8 mouse cellular contexts compared by ENCODE assay signal in genomic region chr19:6920741-6921636, GRCm38 (mm10). TPM values are rescaled to one million over a fixed set of nuclear protein-coding genes. Genes with fewer than 3 reads are reported as not detected.
DNase-seq lines count a peak whose midpoint lies in the region; ATAC-seq and TF ChIP-seq lines count a peak whose summit lies in the region.

No protein-coding gene starts in this region.

- peak overlapping the region; percentile 84 for H3K9ac ChIP-seq in forebrain, embryonic 16.5 days (replicated peaks; ENCODE audit: low read depth, low read length)

- intact Hi-C loops in left cerebral cortex, postnatal 25 days (cut with DNase I) = no loop called here

- 0 out of 2 replicates have a peak, but pooled peaks cover 2% of the 10 kb centered on the region for H3K36me3 ChIP-seq in forebrain, embryonic 16.5 days (ENCODE audit: control insufficient read depth, insufficient read depth)

- H3K27ac ChIP-seq in bone marrow, adult 2 months (ENCODE audit: control insufficient read depth, insufficient read depth, low read depth, low read length, poor library complexity) = peak overlapping the region; percentile 76
- peak overlapping the region; percentile 76 for H3K27ac ChIP-seq in forebrain, embryonic 16.5 days (ENCODE audit: low read length)

- WGBS in bone marrow, adult 2 months = under 1% methylated on average over 39 of the region's 48 CpGs
- WGBS in forebrain, embryonic 16.5 days = 1% methylated on average over 46 of the region's 48 CpGs

- ATAC-seq in forebrain, embryonic 16.5 days = peak; percentile 9

- TF ChIP-seq POLR2A in bone marrow, adult 2 months (IDR thresholded peaks at IDR 0.05; ENCODE audit: borderline replicate concordance, control insufficient read depth, low read depth, low read length) = no peak

- no peak for TF ChIP-seq CTCF in bone marrow, adult 2 months (IDR thresholded peaks at IDR 0.05; ENCODE audit: control insufficient read depth, insufficient read depth, low read length)

- H3K9me3 ChIP-seq in forebrain, embryonic 16.5 days (ENCODE audit: control insufficient read depth, low read length) = no peaks in the 10 kb centered on the region

- peak; percentile 43 to 50 for DNase-seq in left cerebral cortex, postnatal 25 days (ENCODE audit: low spot score in 2 of 2)
- no peak for DNase-seq in left cerebral cortex, adult 18-20 months (ENCODE audit: low spot score in 2 of 2)
- DNase-seq in induced T-regulatory cell, adult 2 months (ENCODE audit: low read depth) = peak; percentile 80
- DNase-seq in lung, adult 18-20 months = peak; percentile 58 to 66
- peak; percentile 70 for DNase-seq in retina, postnatal 1 day
- no peak for DNase-seq in frontal cortex, postnatal 36 days (ENCODE audit: low spot score in 2 of 2)

- H3K4me2 ChIP-seq in forebrain, embryonic 16.5 days (ENCODE audit: low read length) = peak overlapping the region; percentile 91

- peaks cover 5% of the 10 kb centered on the region; the same call in 1 of the 2 replicates for H3K4me1 ChIP-seq in bone marrow, adult 2 months (ENCODE audit: control insufficient read depth, insufficient read depth, low read length)
- H3K4me1 ChIP-seq in forebrain, embryonic 16.5 days (replicated peaks; ENCODE audit: control insufficient read depth, insufficient read depth, low read length) = peaks cover 22% of the 10 kb centered on the region

- H3K4me3 ChIP-seq in bone marrow, adult 2 months (replicated peaks; ENCODE audit: control insufficient read depth, low read depth, low read length) = peak overlapping the region; percentile 65
- peak overlapping the region; percentile 70 for H3K4me3 ChIP-seq in forebrain, embryonic 16.5 days (replicated peaks; ENCODE audit: low read length)

- H3K27me3 ChIP-seq in forebrain, embryonic 16.5 days (replicated peaks; ENCODE audit: control insufficient read depth, insufficient read depth, low read length) = peaks cover 33% of the 10 kb centered on the region

RNA-seq across cellular contexts. Expression of gene Esrra, which starts 0.6 kb away (rescaled TPM):
- 10 to 100 TPM; 60.6 to 65.2 TPM for total RNA-seq in left cerebral cortex, postnatal 25 days (2021)
- total RNA-seq in left cerebral cortex, adult 18-20 months (2021) = 10 to 100 TPM; 69.5 to 72.2 TPM
- 25.1 and 27.2 TPM in 2 replicates for polyA plus RNA-seq in bone marrow, adult 2 months (2011; ENCODE audit: insufficient read depth, insufficient read length, low replicate concordance, missing spikeins)
- polyA plus RNA-seq in forebrain, embryonic 16.5 days (2015; fragmentation: Nextera tagmentation; extraction: Ambion mirVana) = 16.1 and 18.8 TPM in 2 replicates

RNA-seq across cellular contexts. Expression of gene Catsperz, which starts 4.2 kb away (rescaled TPM):
- 10 to 100 TPM; 27.9 to 31.2 TPM for total RNA-seq in left cerebral cortex, postnatal 25 days (2021)
- 10 to 100 TPM; 16.9 to 22.5 TPM for total RNA-seq in left cerebral cortex, adult 18-20 months (2021)
- 2.6 TPM in 1 of 2 replicates, not detected in the other for polyA plus RNA-seq in bone marrow, adult 2 months (2011; ENCODE audit: insufficient read depth, insufficient read length, low replicate concordance, missing spikeins)
- 0.37 and 0.89 TPM in 2 replicates for polyA plus RNA-seq in forebrain, embryonic 16.5 days (2015; fragmentation: Nextera tagmentation; extraction: Ambion mirVana)

RNA-seq across cellular contexts. Expression of gene Prdx5, which starts 11.1 kb away (rescaled TPM):
- total RNA-seq in left cerebral cortex, postnatal 25 days (2021) = 100 to 1,000 TPM; 337 to 358 TPM
- total RNA-seq in left cerebral cortex, adult 18-20 months (2021) = 100 to 1,000 TPM; 367 to 381 TPM
- 181 and 324 TPM in 2 replicates for polyA plus RNA-seq in bone marrow, adult 2 months (2011; ENCODE audit: insufficient read depth, insufficient read length, low replicate concordance, missing spikeins)
- polyA plus RNA-seq in forebrain, embryonic 16.5 days (2015; fragmentation: Nextera tagmentation; extraction: Ambion mirVana) = 244 and 272 TPM in 2 replicates

RNA-seq across cellular contexts. Expression of gene Trmt112, which starts 11.5 kb away (rescaled TPM):
- 10 to 100 TPM; 35.0 to 43.2 TPM for total RNA-seq in left cerebral cortex, postnatal 25 days (2021)
- total RNA-seq in left cerebral cortex, adult 18-20 months (2021) = 10 to 100 TPM; 46.2 to 46.4 TPM
- 28.6 and 37.9 TPM in 2 replicates for polyA plus RNA-seq in bone marrow, adult 2 months (2011; ENCODE audit: insufficient read depth, insufficient read length, low replicate concordance, missing spikeins)
- polyA plus RNA-seq in forebrain, embryonic 16.5 days (2015; fragmentation: Nextera tagmentation; extraction: Ambion mirVana) = 104 and 116 TPM in 2 replicates

RNA-seq across cellular contexts. Expression of gene Kcnk4, which starts 13.3 kb away (rescaled TPM):
- 10 to 100 TPM; 33.2 to 40.7 TPM for total RNA-seq in left cerebral cortex, postnatal 25 days (2021)
- 10 to 100 TPM; 29.2 to 37.4 TPM for total RNA-seq in left cerebral cortex, adult 18-20 months (2021)
- polyA plus RNA-seq in bone marrow, adult 2 months (2011; ENCODE audit: insufficient read depth, insufficient read length, low replicate concordance, missing spikeins) = not detected in 2 replicates
- 2.1 and 3.3 TPM in 2 replicates for polyA plus RNA-seq in forebrain, embryonic 16.5 days (2015; fragmentation: Nextera tagmentation; extraction: Ambion mirVana)

Comparison
In these comparisons a context has a peak if more than half of its experiments do, and no peak if none do; other contexts are left out.
1. DNase-seq: peak in left cerebral cortex, postnatal 25 days (2 of 2), induced T-regulatory cell, adult 2 months (single experiment), lung, adult 18-20 months (2 of 2) and retina, postnatal 1 day (single experiment); none in left cerebral cortex, adult 18-20 months (0 of 2) and frontal cortex, postnatal 36 days (0 of 2).